Mouse (Mus musculus) intestine, embryonic 15.5 days (tissue): ENCODE results near the gene Cplane1. TPM values are rescaled to one million over a fixed set of nuclear protein-coding genes. Genes with fewer than 3 reads are reported as not detected.
"Not testable (repeated sequence)": the region's sequence is repeated elsewhere in the genome, so short reads cannot be mapped to it uniquely, and the experiment has no call there.

Experiments
- ATAC-seq: fragments of 200-750 bp; cut with Nextera tagmentation; 2 replicates; pipeline ENCODE4 v1.8.0; 2017; ENCODE audit warnings: moderate TSS enrichment, moderate library complexity
- H3K27ac ChIP-seq: fragments of 300-500 bp; sonication (generic); 2 replicates; pipeline ENCODE4 v1.5.1; 2015; ENCODE audit warnings: mild to moderate bottlenecking, inconsistent platforms
- H3K27me3 ChIP-seq: fragments of 300-500 bp; sonication (generic); replicated peaks from 2 replicates; pipeline ENCODE4 v1.6.1; 2015; ENCODE audit warnings: inconsistent platforms
- H3K36me3 ChIP-seq: fragments of 300-500 bp; sonication (generic); 2 replicates; pipeline ENCODE4 v1.6.1; 2015; ENCODE audit warnings: inconsistent platforms
- H3K4me1 ChIP-seq: fragments of 300-500 bp; sonication (generic); replicated peaks from 2 replicates; pipeline ENCODE4 v1.6.1; 2015; ENCODE audit warnings: inconsistent platforms
- H3K4me2 ChIP-seq: fragments of 300-500 bp; sonication (generic); replicated peaks from 2 replicates; pipeline ENCODE4 v1.6.1; 2015; ENCODE audit warnings: mild to moderate bottlenecking, inconsistent platforms
- H3K4me3 ChIP-seq: fragments of 300-500 bp; sonication (generic); replicated peaks from 2 replicates; pipeline ENCODE4 v1.5.1; 2015; ENCODE audit warnings: inconsistent platforms
- H3K9ac ChIP-seq: fragments of 300-500 bp; sonication (generic); 2 replicates; pipeline ENCODE4 v1.6.1; 2015; ENCODE audit warnings: inconsistent platforms
- H3K9me3 ChIP-seq: fragments of 300-500 bp; sonication (generic); 2 replicates; pipeline ENCODE4 v1.6.1; 2016; ENCODE audit warnings: inconsistent platforms
- WGBS: fragments of 180-500 bp; shearing (Covaris S2); methylation state at CpG from one replicate; pipeline ENCODE4 v1.1.7; 2015; 5-methylcytosine and 5-hydroxymethylcytosine counted together
- polyA plus RNA-seq: library from polyadenylated mRNA; unstranded; fragments of >200 nt; fragmentation: Nextera tagmentation; extraction: Ambion mirVana; gene quantifications from 2 replicates; pipeline ENCODE4 v1.2.1, GENCODE M21; 2015

Gene Cplane1
- polyA plus RNA-seq: 5.4 TPM in 2 replicates

- ATAC-seq: peak; percentile 99
These were observed at the start of gene Cplane1 for GRCm38 (mm10) chr15:8168591-8169265. TSS of gene Cplane1 (plus strand) at chr15:8169106.

GRCm38 (mm10) chr15:8129281-8129680, 39.6 kb upstream of the Cplane1 start:
- Histone ChIP-seq H3K27ac (no peak overlapping the region), H3K27me3 (no peaks in the 10 kb centered on the region), H3K36me3 (peaks cover 31% of the 10 kb centered on the region), H3K4me2 (no peak overlapping the region), H3K4me1 (no peaks in the 10 kb centered on the region), H3K9ac (no peak overlapping the region), H3K4me3 (no peak overlapping the region), H3K9me3 (no peaks in the 10 kb centered on the region)
- 71% methylated on average over 1 of the region's 1 CpGs for WGBS
- no peak for ATAC-seq

More at GRCm38 (mm10) chr15:8168591-8169265, at the start of gene Cplane1:
- Histone ChIP-seq H3K27ac (peak within 1 kb of the TSS; percentile 34), H3K4me1 (no peaks in the 10 kb centered on the region), H3K4me2 (peak within 1 kb of the TSS; percentile 72), H3K27me3 (no peaks in the 10 kb centered on the region), H3K36me3 (no peaks in the 10 kb centered on the region), H3K9ac (peak within 1 kb of the TSS; percentile 79), H3K9me3 (no peaks in the 10 kb centered on the region), H3K4me3 (peak within 1 kb of the TSS; percentile 95)
- WGBS: under 1% methylated on average over 47 of the region's 47 CpGs

GRCm38 (mm10) chr15:8131268-8131667, 37.6 kb upstream of the Cplane1 start:
- Histone ChIP-seq H3K9me3 (no peaks in the 10 kb centered on the region), H3K9ac (no peak overlapping the region), H3K27me3 (no peaks in the 10 kb centered on the region), H3K4me2 (no peak overlapping the region), H3K36me3 (peaks cover 35% of the 10 kb centered on the region), H3K4me3 (no peak overlapping the region), H3K4me1 (no peaks in the 10 kb centered on the region), H3K27ac (no peak overlapping the region)
- no peak for ATAC-seq
- 96% methylated on average over 3 of the region's 3 CpGs for whole genome bisulfite sequencing

- Histone ChIP-seq H3K27ac (no peak overlapping the region), H3K9ac (no peak overlapping the region), H3K36me3 (peaks cover 33% of the 10 kb centered on the region), H3K4me1 (no peaks in the 10 kb centered on the region), H3K27me3 (no peaks in the 10 kb centered on the region), H3K4me2 (no peak overlapping the region), H3K9me3 (no peaks in the 10 kb centered on the region), H3K4me3 (no peak overlapping the region)
- no peak for ATAC-seq
These were observed 37.1 kb upstream of the Cplane1 start for GRCm38 (mm10) chr15:8131761-8132160.

- no peak overlapping the region for H3K9ac ChIP-seq
These were observed 33.3 kb upstream of the Cplane1 start for GRCm38 (mm10) chr15:8135606-8136005.

GRCm38 (mm10) chr15:8161841-8162240, 7.1 kb upstream of the Cplane1 start:
- H3K36me3 ChIP-seq: no peaks in the 10 kb centered on the region
- ATAC-seq: no peak
- H3K27ac ChIP-seq: no peak overlapping the region
- no peak overlapping the region for H3K4me3 ChIP-seq
- no peaks in the 10 kb centered on the region for H3K4me1 ChIP-seq
- no peaks in the 10 kb centered on the region for H3K27me3 ChIP-seq
- H3K4me2 ChIP-seq: no peak overlapping the region
- WGBS: 72% methylated on average over 1 of the region's 1 CpGs
- H3K9me3 ChIP-seq: no peaks in the 10 kb centered on the region
- H3K9ac ChIP-seq: no peak overlapping the region

More at GRCm38 (mm10) chr15:8135606-8136005, 33.3 kb upstream of the Cplane1 start:
- Histone ChIP-seq H3K4me2 (no peak overlapping the region), H3K4me1 (no peaks in the 10 kb centered on the region), H3K36me3 (peaks cover 34% of the 10 kb centered on the region), H3K4me3 (no peak overlapping the region), H3K27me3 (no peaks in the 10 kb centered on the region), H3K27ac (no peak overlapping the region), H3K9me3 (no peaks in the 10 kb centered on the region)
- 80% methylated on average over 5 of the region's 5 CpGs for WGBS
- ATAC-seq: no peak

- WGBS: under 1% methylated on average over 25 of the region's 25 CpGs
- Histone ChIP-seq H3K9ac (peak overlapping the region; percentile 79), H3K36me3 (no peaks in the 10 kb centered on the region), H3K27me3 (no peaks in the 10 kb centered on the region), H3K9me3 (no peaks in the 10 kb centered on the region), H3K27ac (peak overlapping the region; percentile 34), H3K4me1 (no peaks in the 10 kb centered on the region), H3K4me3 (peak overlapping the region; percentile 95), H3K4me2 (peak overlapping the region; percentile 72)
- peak; percentile 80 for ATAC-seq
These were observed 400 bp downstream of the Cplane1 start for GRCm38 (mm10) chr15:8169266-8169746.

GRCm38 (mm10) chr15:8189563-8189962, 20.7 kb downstream of the Cplane1 start:
- WGBS: 90% methylated on average over 3 of the region's 3 CpGs
- Histone ChIP-seq H3K36me3 (peaks cover 3% of the 10 kb centered on the region; the same call in 1 of the 2 replicates), H3K4me1 (no peaks in the 10 kb centered on the region), H3K4me3 (no peak overlapping the region), H3K4me2 (no peak overlapping the region), H3K9ac (no peak overlapping the region), H3K27ac (no peak overlapping the region), H3K9me3 (no peaks in the 10 kb centered on the region), H3K27me3 (no peaks in the 10 kb centered on the region)
- no peak for ATAC-seq

GRCm38 (mm10) chr15:8190435-8190834, 21.5 kb downstream of the Cplane1 start:
- H3K36me3 ChIP-seq: peaks cover 3% of the 10 kb centered on the region; the same call in 1 of the 2 replicates
- no peak overlapping the region for H3K4me2 ChIP-seq
- ATAC-seq: no peak
- H3K4me1 ChIP-seq: no peaks in the 10 kb centered on the region
- H3K4me3 ChIP-seq: no peak overlapping the region
- H3K9me3 ChIP-seq: no peaks in the 10 kb centered on the region
- H3K27ac ChIP-seq: no peak overlapping the region
- WGBS: 94% methylated on average over 3 of the region's 3 CpGs
- H3K27me3 ChIP-seq: no peaks in the 10 kb centered on the region
- H3K9ac ChIP-seq: no peak overlapping the region

GRCm38 (mm10) chr15:8200317-8200716, 31.4 kb downstream of the Cplane1 start:
- Histone ChIP-seq H3K36me3 (peaks cover 19% of the 10 kb centered on the region), H3K27me3 (no peaks in the 10 kb centered on the region), H3K27ac (no peak overlapping the region), H3K9me3 (no peaks in the 10 kb centered on the region), H3K4me1 (no peaks in the 10 kb centered on the region), H3K9ac (no peak overlapping the region), H3K4me2 (no peak overlapping the region), H3K4me3 (no peak overlapping the region)
- ATAC-seq: no peak

GRCm38 (mm10) chr15:8208362-8208761, 39.5 kb downstream of the Cplane1 start:
- Histone ChIP-seq H3K27me3 (no peaks in the 10 kb centered on the region), H3K27ac (no peak overlapping the region), H3K4me3 (no peak overlapping the region), H3K9me3 (no peaks in the 10 kb centered on the region), H3K4me1 (no peaks in the 10 kb centered on the region), H3K36me3 (peaks cover 6% of the 10 kb centered on the region; the same call in 1 of the 2 replicates), H3K4me2 (no peak overlapping the region), H3K9ac (no peak overlapping the region)
- WGBS: 90% methylated on average over 6 of the region's 6 CpGs
- no peak for ATAC-seq

- Histone ChIP-seq H3K4me1 (no peaks in the 10 kb centered on the region), H3K4me2 (no peak overlapping the region), H3K27ac (no peak overlapping the region), H3K9me3 (no peaks in the 10 kb centered on the region), H3K4me3 (no peak overlapping the region), H3K9ac (no peak overlapping the region), H3K36me3 (peaks cover 6% of the 10 kb centered on the region; the same call in 1 of the 2 replicates), H3K27me3 (no peaks in the 10 kb centered on the region)
- no peak for ATAC-seq
- 90% methylated on average over 13 of the region's 13 CpGs for WGBS
These were observed 45.9 kb downstream of the Cplane1 start for GRCm38 (mm10) chr15:8214811-8215210.

GRCm38 (mm10) chr15:8234167-8234566, 65.3 kb downstream of the Cplane1 start:
- not testable (repeated sequence) for ATAC-seq, H3K9me3 ChIP-seq, H3K4me2 ChIP-seq, H3K4me1 ChIP-seq, H3K27me3 ChIP-seq, H3K9ac ChIP-seq, H3K27ac ChIP-seq, H3K4me3 ChIP-seq
- 88% methylated on average over 1 of the region's 1 CpGs for WGBS
- H3K36me3 ChIP-seq: peaks cover 13% of the 10 kb centered on the region; the same call in 1 of the 2 replicates
